Mouse (Mus musculus): ENCODE measurements around the gene Slc22a16.

The Slc22a16 gene

GRCm38 (mm10) chr10:40617973-40618372 lies 47.8 kb downstream of the Slc22a16 start:
- peak in 1 of 2 experiments; percentile 39 for DNase-seq

- DNase-seq: no peak
Observed at GRCm38 (mm10) chr10:40619760-40620159, 49.6 kb downstream of the Slc22a16 start.

- peak; percentile 81 to 82 for DNase-seq
Observed at GRCm38 (mm10) chr10:40629140-40629539, 59.0 kb downstream of the Slc22a16 start.

DNA sequence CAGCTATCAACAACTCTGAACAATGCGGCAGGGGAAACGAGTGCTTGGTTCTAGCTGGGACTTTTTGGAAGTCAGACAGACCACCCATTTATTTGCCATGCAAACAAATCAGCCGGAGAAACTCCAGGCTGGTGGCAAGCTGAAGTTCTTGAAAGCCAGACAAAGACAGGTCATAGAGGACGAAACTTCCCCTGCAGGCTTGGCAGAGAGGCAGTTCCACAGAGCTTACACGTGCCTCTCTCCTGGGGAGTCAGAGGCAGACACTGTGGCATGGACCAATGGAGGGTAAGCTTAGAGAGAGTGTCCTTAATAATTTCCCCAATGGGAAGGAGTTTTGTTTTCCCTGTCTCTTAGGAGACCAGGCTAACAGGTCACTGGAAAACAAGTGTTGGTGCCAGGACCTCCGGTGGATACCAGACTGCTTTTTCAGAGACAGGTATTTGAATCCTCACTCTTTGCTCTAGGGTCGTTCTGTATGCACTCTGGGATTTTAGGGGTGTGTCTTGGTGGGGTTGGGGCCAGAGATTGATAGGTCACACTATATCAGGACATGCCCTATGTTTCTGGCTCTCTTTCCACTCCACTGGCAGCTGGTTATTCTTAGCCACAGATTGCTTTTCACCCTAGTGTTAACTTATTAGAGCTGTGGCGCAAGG lies 59.6 kb downstream of the Slc22a16 start, which contains the start of gene Ddo:
Gene Ddo (plus strand): TSS at position 356 of the 656 bp plus-strand sequence.
- DNase-seq: peak; percentile 80 to 95

DNA sequence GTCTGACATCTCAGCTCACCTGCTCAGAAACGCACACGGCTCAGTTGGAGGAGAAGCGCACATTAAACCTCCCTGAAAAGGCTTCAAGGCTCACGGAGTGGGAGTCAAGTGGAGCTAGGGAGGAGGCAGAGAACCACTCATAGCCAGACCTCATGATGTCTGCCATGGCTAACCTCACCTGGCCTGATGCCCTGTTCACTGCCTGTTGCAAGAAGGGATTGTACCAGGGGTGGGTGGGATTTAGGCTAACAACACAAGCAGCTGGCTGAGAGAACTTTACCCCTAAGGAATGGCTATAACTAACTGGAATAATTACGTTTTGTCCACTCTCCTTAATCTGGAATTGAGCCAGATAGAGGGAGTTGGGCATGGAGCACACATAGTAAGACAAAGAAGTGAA lies 60.3 kb downstream of the Slc22a16 start:
- peak; percentile 86 to 93 for DNase-seq

- peak; percentile 67 to 88 for DNase-seq
Observed at GRCm38 (mm10) chr10:40630961-40631360, 60.8 kb downstream of the Slc22a16 start.

- DNase-seq: no peak
Observed at GRCm38 (mm10) chr10:40632087-40632486, 62.0 kb downstream of the Slc22a16 start.

DNA sequence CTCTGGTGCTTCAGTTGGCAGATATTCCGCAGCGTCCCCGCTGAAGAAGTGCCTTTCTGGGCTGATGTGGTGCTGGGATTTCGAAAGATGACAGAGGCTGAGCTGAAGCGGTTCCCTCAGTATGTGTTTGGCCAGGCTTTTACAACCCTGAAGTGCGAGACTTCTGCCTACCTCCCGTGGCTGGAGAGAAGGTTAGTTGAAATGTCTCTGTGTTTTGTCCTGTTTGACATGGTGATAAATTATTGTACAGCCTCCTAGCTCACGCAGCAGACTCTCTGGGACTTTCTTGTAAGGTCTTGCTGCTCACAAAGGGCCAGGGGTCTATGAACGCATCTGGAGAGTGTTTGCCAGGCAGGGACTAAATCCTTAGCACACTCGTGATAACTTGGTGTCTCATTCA lies 67.2 kb downstream of the Slc22a16 start:
- DNase-seq: no peak

DNA sequence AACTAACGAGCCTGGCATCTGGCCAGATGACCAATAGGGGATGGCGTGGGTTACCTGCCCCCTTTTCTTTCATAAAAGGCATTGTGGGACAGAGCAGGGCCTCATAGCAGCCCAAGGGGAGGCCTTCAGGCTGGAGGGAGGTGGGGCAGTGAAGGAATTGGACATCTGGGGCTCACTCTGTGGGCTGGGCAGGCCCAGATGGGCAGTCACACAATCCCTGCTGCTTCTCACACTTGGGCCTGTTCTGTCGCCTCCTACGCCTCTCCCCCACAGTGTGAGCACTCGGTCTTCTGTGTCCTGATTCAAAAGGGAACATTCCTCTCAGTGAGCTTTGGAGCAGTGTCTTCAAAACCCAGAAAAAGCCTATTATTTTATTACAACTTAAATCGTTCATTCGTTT lies 68.1 kb downstream of the Slc22a16 start:
- DNase-seq: no peak

DNA sequence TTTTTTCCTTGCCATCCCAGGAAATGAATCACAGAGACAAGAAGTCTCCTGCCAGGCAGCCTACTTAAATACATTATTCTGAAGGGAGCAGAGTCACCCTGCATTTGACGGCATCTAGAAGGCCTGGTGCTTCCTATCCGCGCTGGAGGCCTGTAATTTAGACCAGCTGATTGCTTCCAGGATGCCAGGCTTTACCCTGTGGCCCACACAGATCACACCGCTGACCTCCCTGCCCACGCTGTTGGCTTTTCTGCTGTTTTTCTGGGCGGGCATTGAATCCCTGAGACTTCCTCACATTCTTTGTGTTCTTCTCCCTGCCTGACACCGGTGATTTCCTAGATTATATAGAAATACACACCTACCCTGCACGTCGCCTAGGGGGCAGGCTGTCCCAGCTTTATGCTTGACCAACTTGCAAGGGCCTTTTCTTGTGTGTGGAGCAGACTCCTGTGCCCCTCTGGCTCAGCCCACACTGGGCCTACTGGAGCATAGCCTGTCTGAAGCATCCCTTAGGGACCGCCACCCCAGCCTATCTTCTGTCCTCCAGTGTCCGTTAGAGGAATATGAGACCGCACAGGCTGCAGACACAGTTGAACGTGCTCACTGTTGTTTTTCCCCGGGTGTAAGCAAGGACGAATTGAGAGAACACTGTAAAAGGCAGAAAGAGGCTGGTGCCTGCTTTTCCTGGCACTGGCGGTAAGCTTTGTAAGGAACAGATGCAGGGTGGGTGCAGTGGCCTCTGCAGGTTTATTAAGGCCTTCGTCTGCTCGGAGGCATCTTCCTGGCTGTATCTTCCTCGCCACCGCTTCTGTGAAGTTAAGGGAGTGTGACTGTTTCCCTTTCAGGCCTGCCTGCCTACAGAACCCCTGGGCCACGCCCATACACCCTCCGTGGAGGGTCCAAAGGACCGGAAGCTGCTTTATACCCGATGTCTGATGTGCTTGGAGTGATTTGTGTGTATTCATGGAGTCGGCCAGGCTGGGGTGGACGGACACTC lies 69.0 kb downstream of the Slc22a16 start:
- no peak for DNase-seq

DNA sequence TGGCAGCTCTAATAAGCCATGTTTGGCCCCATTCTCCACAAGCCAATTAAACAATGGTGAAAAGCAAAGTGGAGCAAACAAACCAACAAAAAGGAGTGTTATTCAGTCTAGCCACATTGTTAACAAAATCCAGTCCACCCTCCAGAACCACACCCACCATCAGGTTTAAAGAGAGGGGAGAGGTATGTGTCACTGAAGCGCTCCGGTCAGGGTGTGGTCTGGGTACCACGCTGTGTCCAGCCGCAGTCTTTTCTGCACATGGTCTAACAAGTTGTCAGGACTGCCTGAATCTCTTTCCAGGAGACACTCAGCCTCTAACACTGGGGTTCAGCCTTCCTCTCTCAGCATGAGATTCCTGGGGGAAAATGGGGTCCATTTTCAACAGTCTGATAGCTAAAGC lies 70.3 kb downstream of the Slc22a16 start:
- DNase-seq: no peak

GRCm38 (mm10) chr10:40641901-40642300 lies 71.8 kb downstream of the Slc22a16 start:
- DNase-seq: no peak

DNA sequence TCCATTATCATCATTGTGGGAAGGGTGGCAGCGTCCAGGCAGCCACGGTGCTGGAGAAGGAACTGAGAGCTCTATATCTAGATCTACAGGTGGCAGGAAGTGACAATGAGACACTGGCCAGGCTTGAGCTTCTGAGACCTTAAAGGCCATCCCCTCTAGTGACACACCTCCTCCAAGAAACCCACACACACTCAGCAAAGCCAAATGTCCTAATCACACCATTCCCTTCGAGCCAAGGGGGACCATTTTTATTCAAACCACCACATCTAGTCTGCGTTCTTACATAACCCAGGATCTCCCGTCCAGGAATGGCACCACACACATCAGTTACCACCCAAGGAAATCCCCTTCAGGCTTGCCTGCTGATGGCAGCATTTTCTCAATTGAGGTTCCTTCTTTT lies 73.0 kb downstream of the Slc22a16 start:
- DNase-seq: no peak

- DNase-seq: no peak
Observed at GRCm38 (mm10) chr10:40644456-40644855, 74.3 kb downstream of the Slc22a16 start.

- DNase-seq: no peak
Observed at GRCm38 (mm10) chr10:40645346-40645745, 75.2 kb downstream of the Slc22a16 start.

GRCm38 (mm10) chr10:40648776-40649175 lies 78.6 kb downstream of the Slc22a16 start:
- DNase-seq: no peak

- DNase-seq: no peak
Observed at GRCm38 (mm10) chr10:40649634-40650033, 79.5 kb downstream of the Slc22a16 start.

DNA sequence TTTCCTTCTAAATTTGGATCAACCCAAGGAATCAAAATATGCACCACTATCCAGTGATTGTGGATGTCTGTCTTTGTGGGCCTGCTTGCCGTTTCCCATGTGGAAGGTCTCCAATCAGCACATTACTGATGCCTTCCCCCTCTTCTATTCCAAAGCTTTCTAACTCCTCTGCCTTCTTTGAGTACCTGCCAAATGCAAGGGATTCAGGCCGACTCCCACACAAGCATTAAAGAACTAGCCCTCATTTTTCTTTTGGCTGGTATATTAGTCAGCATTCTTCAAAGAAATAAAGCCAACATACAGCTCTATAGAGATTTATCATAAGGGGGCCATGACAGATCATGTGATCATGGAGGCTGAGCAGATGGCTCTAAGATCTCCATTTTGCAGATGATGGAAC lies 81.5 kb downstream of the Slc22a16 start:
- DNase-seq: no peak
